Mouse (Mus musculus): ENCODE measurements around the gene Ptprs. TPM values are rescaled to one million over a fixed set of nuclear protein-coding genes. Genes with fewer than 3 reads are reported as not detected.
"Not testable (repeated sequence)": the region's sequence is repeated elsewhere in the genome, so short reads cannot be mapped to it uniquely, and the experiment has no call there.

Gene Ptprs
- polyA plus RNA-seq, 1 experiment from 2014 or later: 82.5 TPM

GRCm38 (mm10) chr17:56502526-56502925 lies 26.2 kb upstream of the Ptprs start:
- WGBS: 41% methylated on average over 9 of the region's 9 CpGs
- ATAC-seq (ENCODE audit: insufficient number of reproducible peaks, low FRiP score, low TSS enrichment, low read depth) (no peak), DNase-seq (ENCODE audit: low spot score) (no peak)

GRCm38 (mm10) chr17:56501635-56502400 lies 25.5 kb upstream of the Ptprs start:
- not testable (repeated sequence) for DNase-seq (ENCODE audit: low spot score); H3K9me3 ChIP-seq (ENCODE audit: control insufficient read depth, low read length); H3K4me1 ChIP-seq (ENCODE audit: control insufficient read depth, insufficient read depth, low read length); H3K4me2 ChIP-seq (ENCODE audit: low read depth, severe bottlenecking); H3K27ac ChIP-seq (replicated peaks; ENCODE audit: low read depth, low read length); H3K27me3 ChIP-seq (ENCODE audit: control insufficient read depth, insufficient read depth, low read length); ATAC-seq (ENCODE audit: insufficient number of reproducible peaks, low FRiP score, low TSS enrichment, low read depth); H3K9ac ChIP-seq (ENCODE audit: low read length); H3K4me3 ChIP-seq (ENCODE audit: low read depth, low read length); H3K36me3 ChIP-seq (ENCODE audit: control insufficient read depth, insufficient read depth, low read length)
- WGBS: 78% methylated on average over 2 of the region's 2 CpGs

More at GRCm38 (mm10) chr17:56502526-56502925, 26.2 kb upstream of the Ptprs start:
- no peak overlapping the region for H3K4me3 ChIP-seq (ENCODE audit: low read depth, low read length)
- H3K27me3 ChIP-seq (ENCODE audit: control insufficient read depth, insufficient read depth, low read length): no peaks in the 10 kb centered on the region
- no peak overlapping the region for H3K27ac ChIP-seq (replicated peaks; ENCODE audit: low read depth, low read length)
- no peak overlapping the region for H3K4me2 ChIP-seq (ENCODE audit: low read depth, severe bottlenecking)
- H3K36me3 ChIP-seq (ENCODE audit: control insufficient read depth, insufficient read depth, low read length): no peaks in the 10 kb centered on the region
- H3K9ac ChIP-seq (ENCODE audit: low read length): no peak overlapping the region
- peaks cover 5% of the 10 kb centered on the region; the same call in 1 of the 2 replicates for H3K9me3 ChIP-seq (ENCODE audit: control insufficient read depth, low read length)
- peaks cover 3% of the 10 kb centered on the region; the same call in 1 of the 2 replicates for H3K4me1 ChIP-seq (ENCODE audit: control insufficient read depth, insufficient read depth, low read length)

GRCm38 (mm10) chr17:56499229-56499628 lies 22.9 kb upstream of the Ptprs start:
- ATAC-seq (ENCODE audit: insufficient number of reproducible peaks, low FRiP score, low TSS enrichment, low read depth) (no peak), DNase-seq (ENCODE audit: low spot score) (no peak)
- Histone ChIP-seq H3K9me3 (ENCODE audit: control insufficient read depth, low read length) (peaks cover 16% of the 10 kb centered on the region), H3K4me2 (ENCODE audit: low read depth, severe bottlenecking) (no peak overlapping the region), H3K27ac (replicated peaks; ENCODE audit: low read depth, low read length) (no peak overlapping the region), H3K4me1 (ENCODE audit: control insufficient read depth, insufficient read depth, low read length) (no peaks in the 10 kb centered on the region), H3K27me3 (ENCODE audit: control insufficient read depth, insufficient read depth, low read length) (no peaks in the 10 kb centered on the region), H3K4me3 (ENCODE audit: low read depth, low read length) (no peak overlapping the region), H3K9ac (ENCODE audit: low read length) (no peak overlapping the region), H3K36me3 (ENCODE audit: control insufficient read depth, insufficient read depth, low read length) (no peaks in the 10 kb centered on the region)
- WGBS: 86% methylated on average over 5 of the region's 5 CpGs

GRCm38 (mm10) chr17:56494480-56494879 lies 18.2 kb upstream of the Ptprs start:
- H3K9me3 ChIP-seq (ENCODE audit: control insufficient read depth, low read length): peaks cover 34% of the 10 kb centered on the region
- no peak overlapping the region for H3K27ac ChIP-seq (replicated peaks; ENCODE audit: low read depth, low read length)
- DNase-seq (ENCODE audit: low spot score) (no peak), ATAC-seq (ENCODE audit: insufficient number of reproducible peaks, low FRiP score, low TSS enrichment, low read depth) (no peak)
- H3K36me3 ChIP-seq (ENCODE audit: control insufficient read depth, insufficient read depth, low read length): no peaks in the 10 kb centered on the region
- H3K4me3 ChIP-seq (ENCODE audit: low read depth, low read length): no peak overlapping the region
- no peak overlapping the region for H3K9ac ChIP-seq (ENCODE audit: low read length)
- no peaks in the 10 kb centered on the region for H3K27me3 ChIP-seq (ENCODE audit: control insufficient read depth, insufficient read depth, low read length)
- no peaks in the 10 kb centered on the region for H3K4me1 ChIP-seq (ENCODE audit: control insufficient read depth, insufficient read depth, low read length)
- WGBS: 66% methylated on average over 2 of the region's 2 CpGs
- no peak overlapping the region for H3K4me2 ChIP-seq (ENCODE audit: low read depth, severe bottlenecking)

- Histone ChIP-seq H3K4me2 (ENCODE audit: low read depth, severe bottlenecking) (no peak overlapping the region), H3K27me3 (ENCODE audit: control insufficient read depth, insufficient read depth, low read length) (no peaks in the 10 kb centered on the region), H3K36me3 (ENCODE audit: control insufficient read depth, insufficient read depth, low read length) (no peaks in the 10 kb centered on the region), H3K4me3 (ENCODE audit: low read depth, low read length) (no peak overlapping the region), H3K9me3 (ENCODE audit: control insufficient read depth, low read length) (peaks cover 34% of the 10 kb centered on the region), H3K27ac (replicated peaks; ENCODE audit: low read depth, low read length) (no peak overlapping the region), H3K9ac (ENCODE audit: low read length) (no peak overlapping the region), H3K4me1 (ENCODE audit: control insufficient read depth, insufficient read depth, low read length) (no peaks in the 10 kb centered on the region)
- ATAC-seq (ENCODE audit: insufficient number of reproducible peaks, low FRiP score, low TSS enrichment, low read depth) (no peak), DNase-seq (ENCODE audit: low spot score) (no peak)
- WGBS: 87% methylated on average over 2 of the region's 2 CpGs
Observed at GRCm38 (mm10) chr17:56493841-56494240, 17.6 kb upstream of the Ptprs start.

- no peak overlapping the region for H3K9ac ChIP-seq (ENCODE audit: low read length)
- no peaks in the 10 kb centered on the region for H3K36me3 ChIP-seq (ENCODE audit: control insufficient read depth, insufficient read depth, low read length)
- H3K4me2 ChIP-seq (ENCODE audit: low read depth, severe bottlenecking): no peak overlapping the region
- H3K9me3 ChIP-seq (ENCODE audit: control insufficient read depth, low read length): peaks cover 29% of the 10 kb centered on the region
- no peaks in the 10 kb centered on the region for H3K27me3 ChIP-seq (ENCODE audit: control insufficient read depth, insufficient read depth, low read length)
- ATAC-seq (ENCODE audit: insufficient number of reproducible peaks, low FRiP score, low TSS enrichment, low read depth) (no peak), DNase-seq (ENCODE audit: low spot score) (no peak)
- no peak overlapping the region for H3K27ac ChIP-seq (replicated peaks; ENCODE audit: low read depth, low read length)
- H3K4me1 ChIP-seq (ENCODE audit: control insufficient read depth, insufficient read depth, low read length): peaks cover 3% of the 10 kb centered on the region
- 87% methylated on average over 7 of the region's 7 CpGs for WGBS
- no peak overlapping the region for H3K4me3 ChIP-seq (ENCODE audit: low read depth, low read length)
Observed at GRCm38 (mm10) chr17:56490438-56491152, 14.3 kb upstream of the Ptprs start.

GRCm38 (mm10) chr17:56488028-56488427 lies 11.7 kb upstream of the Ptprs start:
- Histone ChIP-seq H3K4me1 (ENCODE audit: control insufficient read depth, insufficient read depth, low read length) (peaks cover 3% of the 10 kb centered on the region), H3K9ac (ENCODE audit: low read length) (no peak overlapping the region), H3K36me3 (ENCODE audit: control insufficient read depth, insufficient read depth, low read length) (no peaks in the 10 kb centered on the region; the same call in 1 of the 2 replicates), H3K27me3 (ENCODE audit: control insufficient read depth, insufficient read depth, low read length) (no peaks in the 10 kb centered on the region), H3K9me3 (ENCODE audit: control insufficient read depth, low read length) (peaks cover 10% of the 10 kb centered on the region), H3K4me3 (ENCODE audit: low read depth, low read length) (no peak overlapping the region), H3K27ac (replicated peaks; ENCODE audit: low read depth, low read length) (no peak overlapping the region), H3K4me2 (ENCODE audit: low read depth, severe bottlenecking) (no peak overlapping the region)
- WGBS: 12% methylated on average over 12 of the region's 12 CpGs
- ATAC-seq (ENCODE audit: insufficient number of reproducible peaks, low FRiP score, low TSS enrichment, low read depth) (peak; percentile 21; the same call in 1 of the 2 replicates), DNase-seq (ENCODE audit: low spot score) (peak; percentile 70)

GRCm38 (mm10) chr17:56487441-56487888 lies 11.2 kb upstream of the Ptprs start:
- DNase-seq (ENCODE audit: low spot score) (peak; percentile 78), ATAC-seq (ENCODE audit: insufficient number of reproducible peaks, low FRiP score, low TSS enrichment, low read depth) (peak; percentile 81)
- 2% methylated on average over 12 of the region's 16 CpGs for WGBS
- H3K4me2 ChIP-seq (ENCODE audit: low read depth, severe bottlenecking): peak overlapping the region; percentile 7; the same call in 1 of the 2 replicates
- peak overlapping the region; percentile 4; the same call in 1 of the 2 replicates for H3K9ac ChIP-seq (ENCODE audit: low read length)
- H3K36me3 ChIP-seq (ENCODE audit: control insufficient read depth, insufficient read depth, low read length): no peaks in the 10 kb centered on the region; the same call in 1 of the 2 replicates
- H3K4me3 ChIP-seq (ENCODE audit: low read depth, low read length): no peak overlapping the region
- no peak overlapping the region for H3K27ac ChIP-seq (replicated peaks; ENCODE audit: low read depth, low read length)
- H3K4me1 ChIP-seq (ENCODE audit: control insufficient read depth, insufficient read depth, low read length): peaks cover 3% of the 10 kb centered on the region
- H3K27me3 ChIP-seq (ENCODE audit: control insufficient read depth, insufficient read depth, low read length): no peaks in the 10 kb centered on the region
- peaks cover 6% of the 10 kb centered on the region for H3K9me3 ChIP-seq (ENCODE audit: control insufficient read depth, low read length)

All from limb, embryonic 11.5 days (tissue).